Mouse (Mus musculus) hindbrain, postnatal 0 days (tissue): ENCODE results near the gene Ccz1. TPM values are rescaled to one million over a fixed set of nuclear protein-coding genes. Genes with fewer than 3 reads are reported as not detected.

ENCODE experiments used
- ATAC-seq: fragments of 200-750 bp; cut with Nextera tagmentation; 2 replicates; pipeline ENCODE4 v1.8.0; 2017; ENCODE audit warnings: mild to moderate bottlenecking, moderate TSS enrichment, moderate library complexity
- DNase-seq: peaks from one replicate; pipeline ENCODE4 v3.0.0-alpha.2; 2015; ENCODE audit warnings: low spot score
- H3K27ac ChIP-seq: fragments of 300-500 bp; sonication (generic); 2 replicates; pipeline ENCODE4 v1.5.1; 2014; ENCODE audit warnings: mild to moderate bottlenecking
- H3K27me3 ChIP-seq: fragments of 300-500 bp; sonication (generic); 2 replicates; pipeline ENCODE4 v1.6.1; 2014; ENCODE audit warnings: low read length, mixed read lengths; ENCODE audit not compliant: insufficient read depth
- H3K36me3 ChIP-seq: fragments of 300-500 bp; sonication (generic); 2 replicates; pipeline ENCODE4 v1.6.1; 2014; ENCODE audit warnings: low read length, mixed read lengths; ENCODE audit not compliant: insufficient read depth
- H3K4me1 ChIP-seq: fragments of 300-500 bp; sonication (generic); 2 replicates; pipeline ENCODE4 v1.6.1; 2014; ENCODE audit warnings: antibody characterized with exemption, low read length, mixed read lengths; ENCODE audit not compliant: insufficient read depth
- H3K4me2 ChIP-seq: fragments of 300-500 bp; sonication (generic); 2 replicates; pipeline ENCODE4 v1.6.1; 2014; ENCODE audit warnings: low read depth, mild to moderate bottlenecking, low read length, moderate library complexity, mixed read lengths
- H3K4me3 ChIP-seq: fragments of 300-500 bp; sonication (generic); 2 replicates; pipeline ENCODE4 v1.5.1; 2014; ENCODE audit warnings: low read length
- H3K9ac ChIP-seq: fragments of 300-500 bp; sonication (generic); replicated peaks from 2 replicates; pipeline ENCODE4 v1.6.1; 2014; ENCODE audit warnings: mild to moderate bottlenecking, low read length, moderate library complexity, mixed read lengths
- H3K9me3 ChIP-seq: fragments of 300-500 bp; sonication (generic); 2 replicates; pipeline ENCODE4 v1.6.1; 2016; ENCODE audit warnings: low read length, mixed read lengths
- CTCF ChIP-seq: IDR thresholded peaks from 2 replicates; pipeline ENCODE4 v1.5.1; 2016; ENCODE audit warnings: antibody characterized with exemption, control low read depth, low read depth
- WGBS: fragments of 180-500 bp; shearing (Covaris S2); extraction: QIAGEN DNeasy Blood & Tissue Kit; methylation state at CpG from one replicate; pipeline ENCODE4 v1.1.7; 2014; 5-methylcytosine and 5-hydroxymethylcytosine counted together
- polyA plus RNA-seq: library from polyadenylated mRNA; unstranded; fragments of >200 nt; fragmentation: Nextera tagmentation; extraction: Ambion mirVana; gene quantifications from 2 replicates; pipeline ENCODE4 v1.2.1, GENCODE M21; 2015
- total RNA-seq: library from RNA; depleted of rRNA; stranded (reverse); fragments of >200 nt; gene quantifications from 2 replicates; pipeline ENCODE4 v1.2.3, GENCODE M21; 2014

Gene Ccz1
- total and polyA plus RNA-seq, 2 experiments from 2014 or later: 38.7 to 74.8 TPM

GRCm38 (mm10) chr5:143994632-143995365, 19.9 kb downstream of the Ccz1 start:
- Histone ChIP-seq H3K9me3 (no peaks in the 10 kb centered on the region), H3K27me3 (no peaks in the 10 kb centered on the region), H3K4me3 (no peak overlapping the region), H3K4me2 (no peak overlapping the region), H3K9ac (no peak overlapping the region), H3K36me3 (peaks cover 80% of the 10 kb centered on the region), H3K27ac (no peak overlapping the region), H3K4me1 (no peaks in the 10 kb centered on the region)
- ATAC-seq (no peak), DNase-seq (no peak)
- 79% methylated on average over 11 of the region's 11 CpGs for WGBS
- TF ChIP-seq CTCF: peak; percentile 21; the same call in 1 of the 2 replicates

- H3K9me3 ChIP-seq: no peaks in the 10 kb centered on the region
- H3K27ac ChIP-seq: no peak overlapping the region
- TF ChIP-seq CTCF: no peak
- no peaks in the 10 kb centered on the region for H3K4me1 ChIP-seq
- no peak for ATAC-seq
- peaks cover 78% of the 10 kb centered on the region for H3K36me3 ChIP-seq
- no peak overlapping the region for H3K4me2 ChIP-seq
- no peak overlapping the region for H3K4me3 ChIP-seq
- 93% methylated on average over 5 of the region's 5 CpGs for WGBS
- DNase-seq: no peak
- no peak overlapping the region for H3K9ac ChIP-seq
- H3K27me3 ChIP-seq: no peaks in the 10 kb centered on the region
Observed at GRCm38 (mm10) chr5:143993849-143994248, 20.8 kb downstream of the Ccz1 start.

- 90% methylated on average over 8 of the region's 8 CpGs for WGBS
- Histone ChIP-seq H3K4me1 (no peaks in the 10 kb centered on the region), H3K4me3 (no peak overlapping the region), H3K27ac (no peak overlapping the region), H3K9me3 (no peaks in the 10 kb centered on the region), H3K27me3 (no peaks in the 10 kb centered on the region), H3K36me3 (peaks cover 77% of the 10 kb centered on the region), H3K4me2 (no peak overlapping the region), H3K9ac (no peak overlapping the region)
- DNase-seq: no peak
- ATAC-seq: no peak
- no peak for TF ChIP-seq CTCF
Observed at GRCm38 (mm10) chr5:143993260-143993659, 21.4 kb downstream of the Ccz1 start.

- Histone ChIP-seq H3K4me2 (no peak overlapping the region), H3K9ac (no peak overlapping the region), H3K27ac (no peak overlapping the region), H3K27me3 (no peaks in the 10 kb centered on the region), H3K4me1 (no peaks in the 10 kb centered on the region), H3K9me3 (no peaks in the 10 kb centered on the region), H3K36me3 (peaks cover 75% of the 10 kb centered on the region), H3K4me3 (no peak overlapping the region)
- TF ChIP-seq CTCF: no peak
- ATAC-seq (no peak), DNase-seq (no peak)
- WGBS: 79% methylated on average over 10 of the region's 10 CpGs
Observed at GRCm38 (mm10) chr5:143992661-143993060, 22.0 kb downstream of the Ccz1 start.

- Histone ChIP-seq H3K27me3 (no peaks in the 10 kb centered on the region), H3K36me3 (peaks cover 68% of the 10 kb centered on the region), H3K4me3 (no peak overlapping the region), H3K27ac (no peak overlapping the region), H3K4me2 (no peak overlapping the region), H3K4me1 (no peaks in the 10 kb centered on the region), H3K9ac (no peak overlapping the region), H3K9me3 (no peaks in the 10 kb centered on the region)
- TF ChIP-seq CTCF: no peak
- no peak for DNase-seq
- WGBS: 68% methylated on average over 11 of the region's 11 CpGs
- ATAC-seq: no peak
Observed at GRCm38 (mm10) chr5:143990086-143990485, 24.6 kb downstream of the Ccz1 start.

GRCm38 (mm10) chr5:143989046-143989445, 25.6 kb downstream of the Ccz1 start:
- H3K36me3 ChIP-seq: peaks cover 70% of the 10 kb centered on the region
- H3K4me3 ChIP-seq: no peak overlapping the region
- H3K4me1 ChIP-seq: no peaks in the 10 kb centered on the region
- no peak for DNase-seq
- H3K9me3 ChIP-seq: no peaks in the 10 kb centered on the region
- 58% methylated on average over 4 of the region's 4 CpGs for WGBS
- no peak overlapping the region for H3K9ac ChIP-seq
- no peaks in the 10 kb centered on the region for H3K27me3 ChIP-seq
- no peak overlapping the region for H3K27ac ChIP-seq
- H3K4me2 ChIP-seq: no peak overlapping the region
- TF ChIP-seq CTCF: no peak
- no peak for ATAC-seq

- no peak for ATAC-seq
- 97% methylated on average over 3 of the region's 3 CpGs for WGBS
- H3K27me3 ChIP-seq: no peaks in the 10 kb centered on the region
- no peaks in the 10 kb centered on the region for H3K4me1 ChIP-seq
- no peak overlapping the region for H3K4me3 ChIP-seq
- DNase-seq: no peak
- no peaks in the 10 kb centered on the region for H3K9me3 ChIP-seq
- no peak overlapping the region for H3K27ac ChIP-seq
- H3K9ac ChIP-seq: no peak overlapping the region
- TF ChIP-seq CTCF: no peak
- no peak overlapping the region for H3K4me2 ChIP-seq
- H3K36me3 ChIP-seq: peaks cover 59% of the 10 kb centered on the region
Observed at GRCm38 (mm10) chr5:143987596-143987995, 27.1 kb downstream of the Ccz1 start.
